Mouse (Mus musculus): ENCODE measurements at regions not wholly inside any gene's neighbourhood (a gene's known extent, or its start where the extent isn't known, plus 50 kb on each side); places are given as distances from the start of the nearest gene placed in this dataset.

DNA sequence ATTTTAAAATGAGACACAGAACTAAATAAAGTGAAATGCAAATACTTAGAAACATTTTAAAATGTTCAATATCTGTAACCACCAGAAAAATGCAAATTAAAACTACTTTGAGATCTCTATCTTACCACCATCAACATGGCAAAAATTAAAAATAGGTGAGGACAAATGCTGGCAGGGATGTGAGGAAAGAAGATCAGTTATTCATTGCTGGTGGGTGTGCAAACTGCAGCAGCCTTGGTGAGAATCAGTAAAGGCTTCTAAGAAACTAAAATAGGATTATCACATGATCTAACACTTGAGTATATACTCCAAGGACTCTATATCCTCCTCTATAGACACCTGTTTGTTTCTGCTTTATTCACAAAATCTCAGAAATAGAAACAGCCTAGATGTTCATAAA, 526.7 kb upstream of the Cdh20 start:
- TF ChIP-seq CTCF (IDR thresholded peaks at IDR 0.05; ENCODE audit: low read depth, low read length) (no peak), POLR2A (IDR thresholded peaks at IDR 0.05; ENCODE audit: extremely low read depth, insufficient read depth, low read length) (no peak)
